Mouse (Mus musculus): ENCODE results near the gene Casc3.
"Not testable (repeated sequence)": the region's sequence is repeated elsewhere in the genome, so short reads cannot be mapped to it uniquely, and the experiment has no call there.

Casc3 gene

DNA sequence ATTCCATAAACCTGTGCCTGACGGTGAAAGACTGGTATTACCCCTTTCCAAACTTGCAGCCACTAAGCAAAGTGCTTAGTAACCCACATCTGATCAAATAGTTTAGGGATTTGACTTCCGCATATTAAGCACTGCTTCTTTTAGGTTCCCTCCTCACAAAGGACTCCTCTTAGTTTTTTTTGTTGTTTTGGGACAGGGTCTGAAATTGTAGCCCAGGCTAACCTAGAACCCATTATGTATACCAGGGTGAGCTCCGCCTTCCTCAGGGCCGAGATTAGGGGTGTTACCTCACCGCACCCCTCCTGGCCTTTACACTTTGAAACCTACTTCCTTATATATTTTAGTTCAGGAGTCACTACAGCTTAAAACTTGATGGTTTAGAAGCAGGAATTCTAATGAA is 14.9 kb upstream of the Casc3 start:
- DNase-seq (ENCODE audit: low read depth) = no peak

DNA sequence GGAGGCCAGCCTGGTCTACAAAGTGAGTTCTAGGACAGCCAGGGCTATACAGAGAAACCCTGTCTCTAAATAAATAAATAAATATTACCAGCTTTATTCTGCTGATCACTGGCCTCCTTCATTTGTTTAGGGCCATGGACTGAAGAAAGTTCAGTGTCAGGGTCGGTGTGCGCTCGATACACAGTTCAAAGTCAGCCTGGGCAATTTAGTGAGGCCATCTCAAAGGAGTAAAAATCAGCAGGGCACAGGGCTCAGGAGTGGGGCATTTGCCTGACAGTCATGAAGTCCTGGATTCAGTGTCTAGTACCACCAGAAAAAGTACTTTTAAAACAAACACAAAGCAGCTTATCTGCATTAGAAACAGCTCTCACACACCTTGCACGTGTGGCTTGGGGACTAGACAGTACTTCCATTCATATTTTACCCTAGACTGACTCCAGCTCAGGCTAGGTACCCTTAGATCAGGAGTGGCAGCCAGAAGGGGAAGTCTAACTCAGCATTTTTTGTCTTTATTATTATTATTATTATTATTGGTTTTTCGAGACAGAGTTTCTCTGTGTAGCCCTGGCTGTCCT is 14.0 kb upstream of the Casc3 start:
- DNase-seq (ENCODE audit: low read depth) = no peak

- DNase-seq (ENCODE audit: low read depth) = no peak
Measured at GRCm38 (mm10) chr11:98791448-98791847, 13.3 kb upstream of the Casc3 start.

DNA sequence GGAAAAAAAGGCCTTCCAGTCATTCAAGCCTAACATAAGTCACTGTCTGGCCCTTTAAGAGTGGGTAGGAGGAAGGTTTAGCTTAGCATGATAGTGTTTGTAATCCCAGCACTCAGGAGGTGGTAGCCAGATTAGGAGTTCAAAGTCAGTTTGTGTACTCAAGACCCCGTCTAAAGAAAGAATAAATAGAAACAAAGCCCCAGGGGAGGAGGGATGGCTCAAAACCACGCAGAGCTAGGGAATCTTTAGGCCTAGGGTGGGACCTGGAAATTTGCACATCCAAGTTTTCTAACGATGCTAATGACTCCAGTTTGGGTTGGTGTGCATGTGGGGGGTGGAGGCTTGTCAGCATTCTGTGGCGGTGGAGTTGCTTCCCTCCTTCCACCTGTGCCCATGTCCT is 12.6 kb upstream of the Casc3 start:
- no peak for DNase-seq (ENCODE audit: low read depth)

DNA sequence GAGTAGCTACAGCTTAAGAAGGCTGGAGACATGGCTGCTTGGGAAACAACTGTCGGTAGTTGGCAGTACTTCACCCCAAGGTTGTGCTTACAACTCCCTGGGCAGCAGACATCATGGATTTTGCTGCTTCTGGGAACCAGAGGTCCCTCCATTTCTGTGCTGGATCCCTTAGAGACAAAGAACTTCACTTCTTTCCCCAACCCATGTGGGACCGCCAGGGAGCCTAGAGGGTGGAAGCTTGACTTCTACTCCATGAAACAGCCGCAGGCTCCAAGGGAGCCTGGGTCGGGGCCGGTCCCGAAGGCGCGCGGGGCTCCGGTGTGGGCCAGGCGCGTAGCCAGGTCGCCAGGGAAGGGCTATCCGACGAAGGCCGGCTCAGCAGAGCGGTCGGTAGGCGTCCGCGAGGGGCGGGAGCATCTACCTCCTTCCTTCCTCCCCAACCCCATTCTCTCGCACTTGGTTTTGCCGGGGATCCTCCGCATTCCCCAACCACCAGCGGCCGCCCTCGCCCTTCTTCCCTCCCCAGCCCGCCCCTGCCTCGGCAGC is 10.2 kb upstream of the Casc3 start:
- no peak for DNase-seq (ENCODE audit: low read depth)

DNA sequence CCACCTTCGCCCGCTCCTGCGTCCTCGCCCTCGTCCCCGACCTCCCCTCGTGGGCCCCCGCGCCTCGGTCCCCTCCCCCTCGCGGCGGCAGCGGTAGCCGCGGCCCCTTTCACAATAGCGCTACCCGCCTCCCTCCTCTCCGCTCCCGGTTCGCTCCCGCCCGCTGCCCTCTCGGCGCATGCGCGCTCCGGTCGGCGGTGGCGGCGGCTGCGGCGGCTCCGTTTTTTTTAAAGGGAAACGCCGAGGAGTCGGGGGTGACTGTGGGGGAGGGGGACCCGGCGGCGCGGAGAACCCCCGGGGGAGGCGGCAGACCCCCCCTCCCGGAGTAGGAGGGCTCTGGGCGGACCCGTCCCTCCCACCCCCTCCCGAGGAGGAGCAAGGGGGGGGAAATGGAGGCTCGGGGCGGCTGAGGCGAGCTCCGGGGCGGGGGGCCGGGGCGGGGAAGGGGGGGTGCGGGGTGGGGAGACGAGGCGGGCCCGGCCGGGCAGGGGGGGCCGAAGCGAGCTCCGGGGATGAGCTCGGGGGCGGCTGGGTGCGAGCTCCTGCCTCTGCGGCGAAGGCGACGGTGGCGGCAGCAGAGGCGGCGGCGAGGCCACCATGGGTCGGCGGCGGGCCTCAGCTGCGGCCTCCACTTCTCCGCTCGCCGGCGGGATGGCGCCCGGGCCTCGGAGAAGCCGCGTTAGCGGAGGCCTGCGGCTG is 9.5 kb upstream of the Casc3 start, which contains the start of gene Msl1:
Gene Msl1, plus strand, starts transcription at position 502 of the 699 bp plus-strand sequence.
- DNase-seq (ENCODE audit: low read depth) = no peak

- DNase-seq (ENCODE audit: low read depth) = no peak
Measured at GRCm38 (mm10) chr11:98795714-98796514, 8.8 kb upstream of the Casc3 start.

DNA sequence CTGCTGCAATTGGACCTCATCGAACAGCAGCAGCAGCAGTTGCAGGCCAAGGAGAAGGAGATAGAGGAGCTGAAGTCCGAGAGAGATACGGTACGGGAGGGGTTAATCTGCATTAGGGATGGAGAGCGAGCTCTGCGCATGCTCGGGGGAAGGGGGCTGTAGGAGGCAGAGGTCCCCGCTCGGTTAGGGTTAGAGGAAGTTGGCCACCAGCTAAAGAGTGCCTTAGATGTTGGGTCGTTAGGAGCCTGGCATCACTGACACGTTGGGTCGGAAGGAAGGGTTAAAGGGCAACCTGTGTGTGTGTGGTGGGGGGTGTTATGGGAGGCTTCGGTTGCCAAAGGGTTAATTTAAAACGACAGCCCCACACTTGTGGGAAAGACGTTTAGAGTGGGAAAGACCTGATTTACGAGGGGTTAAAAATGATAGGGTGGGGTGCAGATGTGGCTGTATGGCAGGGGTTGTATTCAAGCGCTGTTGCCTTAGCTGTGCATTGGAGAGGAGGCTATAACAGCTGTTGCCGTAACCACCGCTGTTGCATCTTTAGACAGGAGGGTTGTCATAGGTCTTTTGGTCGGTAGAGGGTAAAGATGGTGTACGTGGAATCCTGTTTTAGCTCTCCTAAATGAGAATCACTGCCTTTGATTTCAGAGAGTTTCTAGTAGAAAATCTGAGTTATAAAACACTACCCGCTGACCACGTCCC is 8.0 kb upstream of the Casc3 start:
- DNase-seq (ENCODE audit: low read depth) = no peak

- no peak for DNase-seq (ENCODE audit: low read depth)
Measured at GRCm38 (mm10) chr11:98797306-98797705, 7.4 kb upstream of the Casc3 start.

- DNase-seq (ENCODE audit: low read depth) = no peak
Measured at GRCm38 (mm10) chr11:98797909-98798308, 6.8 kb upstream of the Casc3 start.

- DNase-seq (ENCODE audit: low read depth) = no peak
Measured at GRCm38 (mm10) chr11:98808417-98808816, 3.7 kb downstream of the Casc3 start.

GRCm38 (mm10) chr11:98809457-98810290 is 5.0 kb downstream of the Casc3 start:
- peak; percentile 98 for DNase-seq (ENCODE audit: low read depth)

GRCm38 (mm10) chr11:98810686-98811085 is 6.0 kb downstream of the Casc3 start:
- no peak for DNase-seq (ENCODE audit: low read depth)

DNA sequence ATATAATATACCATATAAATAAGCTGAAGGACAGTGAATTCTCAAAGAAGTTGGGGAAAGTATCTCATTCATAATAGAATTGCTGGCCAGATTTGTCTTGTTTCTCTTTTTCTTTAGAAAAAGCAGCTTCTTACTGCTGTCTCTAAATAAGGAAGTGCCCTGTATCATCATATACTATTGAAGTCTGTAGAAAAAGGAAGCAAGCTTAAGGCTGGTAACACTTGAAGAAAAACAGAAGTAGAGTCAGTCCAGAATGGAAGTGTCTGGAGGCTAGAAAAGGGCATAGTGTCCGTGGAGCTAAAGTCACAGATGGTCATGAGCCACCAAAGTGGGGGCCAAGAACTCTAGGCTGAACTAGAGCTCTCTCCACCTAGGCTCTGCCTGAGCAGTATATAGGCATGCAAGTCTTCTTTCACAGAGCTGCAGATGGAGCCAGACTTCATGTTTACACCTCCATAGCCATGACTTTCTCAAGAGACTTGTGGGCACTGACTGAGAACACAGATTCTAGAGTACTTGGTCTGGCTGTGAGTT is 12.1 kb downstream of the Casc3 start:
- DNase-seq (ENCODE audit: low read depth) = no peak

DNA sequence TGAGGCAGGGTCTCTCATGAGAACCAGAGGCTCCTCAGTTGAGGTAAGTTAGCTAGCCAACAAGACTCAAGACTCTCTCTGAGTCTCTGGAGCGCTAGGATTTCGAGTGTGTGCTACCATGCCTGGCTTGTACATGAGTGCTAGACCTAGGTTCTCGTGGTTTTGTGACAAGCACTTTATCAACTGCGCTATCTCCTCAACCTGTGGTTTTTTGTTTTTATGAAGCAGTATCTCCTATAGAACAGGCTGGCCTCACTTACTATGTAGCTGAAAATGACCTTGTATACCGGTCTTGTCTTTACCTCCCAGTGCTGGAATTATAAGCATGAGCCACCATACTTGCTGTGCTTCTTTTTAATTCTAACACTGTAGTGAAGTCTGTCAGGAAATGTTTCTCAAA is 16.3 kb downstream of the Casc3 start:
- DNase-seq (ENCODE audit: low read depth) = no peak

- DNase-seq (ENCODE audit: low read depth) = not testable (repeated sequence)
Measured at GRCm38 (mm10) chr11:98826071-98826470, 21.4 kb downstream of the Casc3 start.

- DNase-seq (ENCODE audit: low read depth) = no peak
Measured at GRCm38 (mm10) chr11:98827877-98828276, 23.2 kb downstream of the Casc3 start.

- DNase-seq (ENCODE audit: low read depth) = peak; percentile 44
Measured at GRCm38 (mm10) chr11:98829091-98829775, 24.5 kb downstream of the Casc3 start.

GRCm38 (mm10) chr11:98829875-98830274 is 25.2 kb downstream of the Casc3 start:
- DNase-seq (ENCODE audit: low read depth) = no peak

DNA sequence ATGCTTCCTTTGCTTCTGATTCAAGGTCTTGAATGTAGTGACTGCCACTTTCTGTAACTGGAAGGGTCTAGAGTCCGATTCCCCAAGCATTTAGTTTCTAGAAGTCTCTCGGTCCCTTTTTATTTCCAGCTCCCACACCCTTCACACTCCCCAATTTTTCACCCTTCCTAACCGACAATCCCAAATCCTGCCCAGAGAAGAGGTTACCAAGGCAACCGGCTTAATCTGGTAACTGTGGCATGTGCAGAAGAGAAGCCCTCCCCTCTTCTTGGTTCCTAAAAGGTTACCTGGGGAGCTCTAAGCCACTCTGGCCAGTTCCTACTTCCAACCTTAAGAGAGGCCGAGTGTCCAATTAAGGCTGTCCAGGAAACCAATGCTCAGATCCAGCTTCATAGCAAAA is 30.6 kb downstream of the Casc3 start:
- no peak for DNase-seq (ENCODE audit: low read depth)

Data from c-Kit-positive CD71-negative TER-119-negative erythroid progenitor cells, embryonic 14.5 days (primary cell).